Mouse (Mus musculus) hindbrain, postnatal 0 days (tissue): ENCODE measurements around the gene Batf3. TPM values are rescaled to one million over a fixed set of nuclear protein-coding genes. Genes with fewer than 3 reads are reported as not detected.

Source experiments
- ATAC-seq: fragments of 200-750 bp; cut with Nextera tagmentation; 2 replicates; pipeline ENCODE4 v1.8.0; 2017; ENCODE audit warnings: mild to moderate bottlenecking, moderate TSS enrichment, moderate library complexity
- DNase-seq: peaks from one replicate; pipeline ENCODE4 v3.0.0-alpha.2; 2015; ENCODE audit warnings: low spot score
- H3K27ac ChIP-seq: fragments of 300-500 bp; sonication (generic); 2 replicates; pipeline ENCODE4 v1.5.1; 2014; ENCODE audit warnings: mild to moderate bottlenecking
- H3K27me3 ChIP-seq: fragments of 300-500 bp; sonication (generic); 2 replicates; pipeline ENCODE4 v1.6.1; 2014; ENCODE audit warnings: low read length, mixed read lengths; ENCODE audit not compliant: insufficient read depth
- H3K36me3 ChIP-seq: fragments of 300-500 bp; sonication (generic); 2 replicates; pipeline ENCODE4 v1.6.1; 2014; ENCODE audit warnings: low read length, mixed read lengths; ENCODE audit not compliant: insufficient read depth
- H3K4me1 ChIP-seq: fragments of 300-500 bp; sonication (generic); 2 replicates; pipeline ENCODE4 v1.6.1; 2014; ENCODE audit warnings: antibody characterized with exemption, low read length, mixed read lengths; ENCODE audit not compliant: insufficient read depth
- H3K4me2 ChIP-seq: fragments of 300-500 bp; sonication (generic); 2 replicates; pipeline ENCODE4 v1.6.1; 2014; ENCODE audit warnings: low read depth, mild to moderate bottlenecking, low read length, moderate library complexity, mixed read lengths
- H3K4me3 ChIP-seq: fragments of 300-500 bp; sonication (generic); 2 replicates; pipeline ENCODE4 v1.5.1; 2014; ENCODE audit warnings: low read length
- H3K9ac ChIP-seq: fragments of 300-500 bp; sonication (generic); replicated peaks from 2 replicates; pipeline ENCODE4 v1.6.1; 2014; ENCODE audit warnings: mild to moderate bottlenecking, low read length, moderate library complexity, mixed read lengths
- H3K9me3 ChIP-seq: fragments of 300-500 bp; sonication (generic); 2 replicates; pipeline ENCODE4 v1.6.1; 2016; ENCODE audit warnings: low read length, mixed read lengths
- CTCF ChIP-seq: IDR thresholded peaks from 2 replicates; pipeline ENCODE4 v1.5.1; 2016; ENCODE audit warnings: antibody characterized with exemption, control low read depth, low read depth
- WGBS: fragments of 180-500 bp; shearing (Covaris S2); extraction: QIAGEN DNeasy Blood & Tissue Kit; methylation state at CpG from one replicate; pipeline ENCODE4 v1.1.7; 2014; 5-methylcytosine and 5-hydroxymethylcytosine counted together
- polyA plus RNA-seq: library from polyadenylated mRNA; unstranded; fragments of >200 nt; fragmentation: Nextera tagmentation; extraction: Ambion mirVana; gene quantifications from 2 replicates; pipeline ENCODE4 v1.2.1, GENCODE M21; 2015
- total RNA-seq: library from RNA; depleted of rRNA; stranded (reverse); fragments of >200 nt; gene quantifications from 2 replicates; pipeline ENCODE4 v1.2.3, GENCODE M21; 2014

The Batf3 gene
- total and polyA plus RNA-seq, 2 experiments from 2014 or later, result 1.0 to 4.1 TPM

DNA sequence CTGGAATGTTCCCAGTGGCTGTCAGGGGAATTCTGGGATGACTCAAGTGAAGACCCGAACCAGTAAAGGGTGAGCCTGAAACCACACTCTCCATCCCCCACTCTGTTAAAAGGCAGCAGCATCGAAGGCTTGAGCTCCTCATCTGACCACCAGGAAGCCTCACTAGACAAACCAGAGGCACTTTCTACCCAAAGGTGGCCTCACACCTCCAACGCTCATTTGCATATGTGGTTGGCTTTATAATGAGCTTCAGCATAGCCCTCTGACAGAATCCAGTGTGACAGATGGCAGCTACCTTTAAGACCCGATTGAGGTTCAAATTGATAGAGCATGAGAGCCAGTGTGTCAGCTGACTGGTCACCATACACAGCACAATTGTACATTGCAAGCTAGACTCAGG, 26.6 kb downstream of the Batf3 start:
- Histone ChIP-seq H3K9me3 (no peaks in the 10 kb centered on the region), H3K27me3 (no peaks in the 10 kb centered on the region), H3K4me1 (no peaks in the 10 kb centered on the region), H3K9ac (no peak overlapping the region), H3K27ac (no peak overlapping the region), H3K36me3 (no peaks in the 10 kb centered on the region), H3K4me3 (no peak overlapping the region), H3K4me2 (no peak overlapping the region)
- DNase-seq (no peak), ATAC-seq (no peak)
- no peak for TF ChIP-seq CTCF
- WGBS, result 51% methylated on average over 4 of the region's 4 CpGs

DNA sequence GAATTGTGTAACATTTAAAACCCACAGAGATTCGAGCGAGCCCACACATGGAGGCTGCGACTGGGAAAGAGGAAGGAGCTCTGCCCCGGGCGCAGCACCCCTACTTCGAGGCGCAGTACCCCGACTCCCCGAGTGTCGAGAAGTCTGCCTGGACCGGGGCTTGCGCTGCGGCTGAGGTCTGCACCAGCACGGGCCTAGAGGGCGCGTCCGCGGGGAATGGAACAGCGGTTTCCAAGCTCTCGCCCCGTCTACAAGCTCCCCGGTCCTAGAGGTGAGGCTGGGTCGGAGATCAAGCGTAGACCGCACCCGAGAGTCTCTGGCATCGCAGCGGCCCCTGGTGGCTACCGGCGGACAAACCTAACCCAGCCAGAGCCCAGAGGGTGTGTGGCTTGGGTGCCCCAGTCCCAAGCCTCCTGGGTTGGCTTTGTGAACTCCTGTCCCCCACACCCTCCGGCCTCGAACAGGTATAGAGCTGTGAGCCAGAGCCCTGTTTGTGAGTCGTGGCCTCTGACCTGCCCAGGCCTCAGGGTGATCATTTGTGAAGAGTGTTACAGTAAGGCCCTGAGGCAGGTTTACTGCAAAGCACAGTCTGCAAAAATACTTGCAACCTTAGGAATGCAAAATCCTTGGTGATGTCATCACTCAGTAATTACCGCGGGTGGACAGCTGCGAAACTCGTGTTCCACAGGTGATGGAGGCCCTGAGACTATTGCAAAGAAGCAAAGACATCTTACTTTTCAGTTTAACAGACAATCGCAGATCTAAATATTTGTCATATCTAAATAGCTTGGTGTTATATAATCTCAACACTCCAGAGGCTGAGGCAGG, 28.4 kb downstream of the Batf3 start:
- Histone ChIP-seq H3K4me2 (peak overlapping the region; percentile 51), H3K36me3 (no peaks in the 10 kb centered on the region), H3K4me1 (no peaks in the 10 kb centered on the region), H3K27me3 (no peaks in the 10 kb centered on the region), H3K9me3 (no peaks in the 10 kb centered on the region; the same call in 1 of the 2 replicates), H3K9ac (0 out of 2 replicates have a peak overlapping the region, but pooled peaks have one; percentile 10), H3K27ac (no peak overlapping the region), H3K4me3 (peak overlapping the region; percentile 21; the same call in 1 of the 2 replicates)
- TF ChIP-seq CTCF, result peak; percentile 80
- DNase-seq (peak; percentile 53), ATAC-seq (peak; percentile 81)
- WGBS, result 19% methylated on average over 38 of the region's 38 CpGs

DNA sequence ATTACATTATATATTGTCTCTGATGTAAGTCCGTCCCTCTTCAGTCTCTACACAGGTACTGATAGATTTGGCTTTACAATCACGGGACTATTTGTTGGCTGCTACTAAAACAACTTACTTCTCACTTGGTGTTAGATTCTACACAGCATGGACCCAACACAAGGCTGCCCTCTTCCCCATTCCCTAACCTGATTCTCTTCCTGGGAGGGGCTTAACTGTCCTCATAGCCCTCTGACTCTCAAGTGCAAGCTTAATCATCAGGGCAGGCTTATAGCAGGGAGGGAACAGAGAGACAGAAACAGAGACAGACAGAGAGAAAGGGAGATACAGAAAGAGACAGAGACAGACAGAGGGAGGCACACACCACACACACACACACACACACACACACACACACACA, 34.0 kb downstream of the Batf3 start:
- H3K27ac ChIP-seq, result no peak overlapping the region
- no peaks in the 10 kb centered on the region for H3K27me3 ChIP-seq
- no peaks in the 10 kb centered on the region for H3K36me3 ChIP-seq
- TF ChIP-seq CTCF, result no peak
- H3K9me3 ChIP-seq, result no peaks in the 10 kb centered on the region; the same call in 1 of the 2 replicates
- no peak overlapping the region for H3K4me2 ChIP-seq
- no peaks in the 10 kb centered on the region for H3K4me1 ChIP-seq
- DNase-seq, result no peak
- H3K9ac ChIP-seq, result no peak overlapping the region
- H3K4me3 ChIP-seq, result no peak overlapping the region
- no peak for ATAC-seq
- 91% methylated on average over 2 of the region's 2 CpGs for WGBS

DNA sequence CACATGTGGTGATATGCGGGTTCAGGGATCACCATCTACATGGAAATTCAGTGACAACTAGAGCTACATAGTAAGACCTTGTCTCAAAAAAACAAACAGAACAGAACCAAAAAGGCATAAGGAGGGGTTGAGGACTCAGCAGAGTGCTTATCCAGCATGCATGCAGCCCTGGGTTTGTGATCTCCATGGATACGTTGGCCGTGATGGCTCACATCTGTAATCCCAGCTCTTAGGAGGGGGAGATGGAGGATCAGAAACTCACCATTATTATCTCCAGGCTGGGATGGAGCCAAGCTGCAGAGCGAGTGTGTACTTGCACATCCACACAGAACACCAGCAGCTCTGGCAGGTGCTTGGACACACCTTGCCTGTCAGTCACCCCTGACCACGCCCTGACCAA, 34.6 kb downstream of the Batf3 start:
- Histone ChIP-seq H3K27me3 (no peaks in the 10 kb centered on the region), H3K9me3 (no peaks in the 10 kb centered on the region; the same call in 1 of the 2 replicates), H3K4me2 (no peak overlapping the region), H3K4me3 (no peak overlapping the region), H3K27ac (no peak overlapping the region), H3K4me1 (no peaks in the 10 kb centered on the region), H3K9ac (no peak overlapping the region), H3K36me3 (no peaks in the 10 kb centered on the region)
- 62% methylated on average over 5 of the region's 5 CpGs for WGBS
- ATAC-seq, result no peak
- no peak for TF ChIP-seq CTCF
- no peak for DNase-seq

GRCm38 (mm10) chr1:191132934-191133333, 35.3 kb downstream of the Batf3 start:
- Histone ChIP-seq H3K36me3 (no peaks in the 10 kb centered on the region), H3K9me3 (no peaks in the 10 kb centered on the region; the same call in 1 of the 2 replicates), H3K4me2 (no peak overlapping the region), H3K4me1 (no peaks in the 10 kb centered on the region), H3K27ac (no peak overlapping the region), H3K4me3 (no peak overlapping the region), H3K9ac (no peak overlapping the region), H3K27me3 (no peaks in the 10 kb centered on the region)
- WGBS, result 73% methylated on average over 5 of the region's 5 CpGs
- no peak for TF ChIP-seq CTCF
- ATAC-seq, result no peak
- DNase-seq, result no peak

- no peak for DNase-seq
- H3K27ac ChIP-seq, result no peak overlapping the region
- no peaks in the 10 kb centered on the region for H3K9me3 ChIP-seq
- no peak for ATAC-seq
- no peak overlapping the region for H3K4me3 ChIP-seq
- 64% methylated on average over 4 of the region's 4 CpGs for WGBS
- no peaks in the 10 kb centered on the region for H3K4me1 ChIP-seq
- H3K4me2 ChIP-seq, result no peak overlapping the region
- no peaks in the 10 kb centered on the region for H3K27me3 ChIP-seq
- no peaks in the 10 kb centered on the region for H3K36me3 ChIP-seq
- TF ChIP-seq CTCF, result no peak
- H3K9ac ChIP-seq, result no peak overlapping the region
Observed at GRCm38 (mm10) chr1:191135406-191135805, 37.8 kb downstream of the Batf3 start.

GRCm38 (mm10) chr1:191138436-191138835, 40.8 kb downstream of the Batf3 start:
- Histone ChIP-seq H3K36me3 (no peaks in the 10 kb centered on the region), H3K4me1 (no peaks in the 10 kb centered on the region), H3K9ac (no peak overlapping the region), H3K4me2 (no peak overlapping the region), H3K27ac (no peak overlapping the region), H3K9me3 (no peaks in the 10 kb centered on the region), H3K4me3 (no peak overlapping the region), H3K27me3 (no peaks in the 10 kb centered on the region)
- ATAC-seq, result no peak
- no peak for DNase-seq
- TF ChIP-seq CTCF, result no peak
- 81% methylated on average over 4 of the region's 4 CpGs for WGBS
